Mouse (Mus musculus) cerebellum, adult 2 months (tissue): Measurements from ENCODE around the gene Cd80. TPM values are rescaled to one million over a fixed set of nuclear protein-coding genes. Genes with fewer than 3 reads are reported as not detected.

Experiments used
- DNase-seq, 2 experiments: peaks; one replicate each; pipeline ENCODE4 v3.0.0; 2021
- H3K27ac ChIP-seq: fragments of 200-500 bp; 2 replicates; pipeline ENCODE4 v1.5.1; 2012; ENCODE audit warnings: low read length, control low read depth, inconsistent platforms; ENCODE audit not compliant: insufficient read depth
- H3K27me3 ChIP-seq: fragments of 200-500 bp; 2 replicates; pipeline ENCODE4 v1.6.1; 2012; ENCODE audit warnings: inconsistent platforms, mild to moderate bottlenecking, low read length, moderate library complexity; ENCODE audit not compliant: control insufficient read depth, insufficient read depth
- H3K4me1 ChIP-seq: fragments of 200-500 bp; 2 replicates; pipeline ENCODE4 v1.6.1; 2011; ENCODE audit warnings: low read length; ENCODE audit not compliant: control insufficient read depth, insufficient read depth
- H3K4me3 ChIP-seq: fragments of 200-500 bp; replicated peaks from 2 replicates; pipeline ENCODE3; 2011; ENCODE audit warnings: mild to moderate bottlenecking, low read depth, low read length, control low read depth; ENCODE audit not compliant: insufficient read depth
- CTCF ChIP-seq: fragments of 200-500 bp; IDR thresholded peaks from 2 replicates; pipeline ENCODE4 v1.5.1; 2011; ENCODE audit warnings: low read depth, mild to moderate bottlenecking, control low read depth, low read length, moderate library complexity, borderline replicate concordance; ENCODE audit not compliant: insufficient read depth
- POLR2A ChIP-seq: fragments of 200-500 bp; IDR thresholded peaks from 2 replicates; pipeline ENCODE4 v1.6.1; 2011; ENCODE audit warnings: low read length, control low read depth, borderline replicate concordance; ENCODE audit not compliant: insufficient read depth
- WGBS: fragments of 180-500 bp; shearing (Covaris S2); methylation state at CpG from one replicate; pipeline ENCODE4 v1.1.7; 2018; 5-methylcytosine and 5-hydroxymethylcytosine counted together
- polyA plus RNA-seq: library from polyadenylated mRNA; depleted of rRNA; stranded (reverse); fragments of >200 nt; gene quantifications from 2 replicates; pipeline ENCODE4 v1.2.3, GENCODE M21; 2012

Cd80 gene
- polyA plus RNA-seq, 1 experiment = 0.34 TPM

- 27% methylated on average over 3 of the region's 3 CpGs for WGBS
- H3K4me3 ChIP-seq = no peak overlapping the region
- H3K27me3 ChIP-seq = no peaks in the 10 kb centered on the region
- H3K27ac ChIP-seq = no peak overlapping the region
- no peaks in the 10 kb centered on the region for H3K4me1 ChIP-seq
- no peak for DNase-seq
- TF ChIP-seq CTCF = no peak
- no peak for TF ChIP-seq POLR2A
These were observed 13.3 kb downstream of the Cd80 start for GRCm38 (mm10) chr16:38468706-38469018.

GRCm38 (mm10) chr16:38469437-38469836, 14.1 kb downstream of the Cd80 start:
- no peak overlapping the region for H3K4me3 ChIP-seq
- DNase-seq = no peak
- 63% methylated on average over 8 of the region's 8 CpGs for WGBS
- H3K27me3 ChIP-seq = no peaks in the 10 kb centered on the region
- TF ChIP-seq CTCF = no peak
- no peak for TF ChIP-seq POLR2A
- H3K4me1 ChIP-seq = no peaks in the 10 kb centered on the region
- no peak overlapping the region for H3K27ac ChIP-seq

GRCm38 (mm10) chr16:38471697-38472506, 16.5 kb downstream of the Cd80 start:
- no peak for DNase-seq
- H3K27me3 ChIP-seq = no peaks in the 10 kb centered on the region
- no peak overlapping the region for H3K27ac ChIP-seq
- WGBS = 79% methylated on average over 11 of the region's 11 CpGs
- TF ChIP-seq POLR2A (no peak), CTCF (no peak)
- 0 out of 2 replicates have a peak, but pooled peaks cover under 1% of the 10 kb centered on the region for H3K4me1 ChIP-seq
- H3K4me3 ChIP-seq = no peak overlapping the region

- Histone ChIP-seq H3K27ac (no peak overlapping the region), H3K27me3 (no peaks in the 10 kb centered on the region), H3K4me1 (0 out of 2 replicates have a peak, but pooled peaks cover 5% of the 10 kb centered on the region), H3K4me3 (no peak overlapping the region)
- no peak for DNase-seq
- 93% methylated on average over 5 of the region's 5 CpGs for WGBS
- TF ChIP-seq POLR2A (no peak), CTCF (no peak)
These were observed 17.1 kb downstream of the Cd80 start for GRCm38 (mm10) chr16:38472507-38472873.

GRCm38 (mm10) chr16:38473661-38474060, 18.3 kb downstream of the Cd80 start:
- 92% methylated on average over 5 of the region's 5 CpGs for WGBS
- 0 out of 2 replicates have a peak, but pooled peaks cover 5% of the 10 kb centered on the region for H3K4me1 ChIP-seq
- no peak overlapping the region for H3K4me3 ChIP-seq
- no peaks in the 10 kb centered on the region for H3K27me3 ChIP-seq
- TF ChIP-seq POLR2A (no peak), CTCF (no peak)
- H3K27ac ChIP-seq = no peak overlapping the region
- no peak for DNase-seq

GRCm38 (mm10) chr16:38474677-38475286, 19.4 kb downstream of the Cd80 start:
- TF ChIP-seq POLR2A (no peak), CTCF (no peak)
- no peak overlapping the region for H3K27ac ChIP-seq
- H3K4me1 ChIP-seq = 0 out of 2 replicates have a peak, but pooled peaks cover 5% of the 10 kb centered on the region
- no peak for DNase-seq
- no peak overlapping the region for H3K4me3 ChIP-seq
- 95% methylated on average over 9 of the region's 9 CpGs for WGBS
- no peaks in the 10 kb centered on the region for H3K27me3 ChIP-seq

- no peak for TF ChIP-seq CTCF
- Histone ChIP-seq H3K4me3 (no peak overlapping the region), H3K4me1 (0 out of 2 replicates have a peak, but pooled peaks cover 5% of the 10 kb centered on the region), H3K27ac (no peak overlapping the region), H3K27me3 (no peaks in the 10 kb centered on the region)
- no peak for DNase-seq
- 66% methylated on average over 4 of the region's 4 CpGs for WGBS
These were observed 20.4 kb downstream of the Cd80 start for GRCm38 (mm10) chr16:38475681-38476311.
